Mouse (Mus musculus): Measurements from ENCODE around the gene Npb.
A peak's percentile ranks its signal among the peaks of the same experiment; 100 is the strongest.
"Not testable (repeated sequence)": the region's sequence is repeated elsewhere in the genome, so short reads cannot be mapped to it uniquely, and the experiment has no call there.

Gene Npb

DNA sequence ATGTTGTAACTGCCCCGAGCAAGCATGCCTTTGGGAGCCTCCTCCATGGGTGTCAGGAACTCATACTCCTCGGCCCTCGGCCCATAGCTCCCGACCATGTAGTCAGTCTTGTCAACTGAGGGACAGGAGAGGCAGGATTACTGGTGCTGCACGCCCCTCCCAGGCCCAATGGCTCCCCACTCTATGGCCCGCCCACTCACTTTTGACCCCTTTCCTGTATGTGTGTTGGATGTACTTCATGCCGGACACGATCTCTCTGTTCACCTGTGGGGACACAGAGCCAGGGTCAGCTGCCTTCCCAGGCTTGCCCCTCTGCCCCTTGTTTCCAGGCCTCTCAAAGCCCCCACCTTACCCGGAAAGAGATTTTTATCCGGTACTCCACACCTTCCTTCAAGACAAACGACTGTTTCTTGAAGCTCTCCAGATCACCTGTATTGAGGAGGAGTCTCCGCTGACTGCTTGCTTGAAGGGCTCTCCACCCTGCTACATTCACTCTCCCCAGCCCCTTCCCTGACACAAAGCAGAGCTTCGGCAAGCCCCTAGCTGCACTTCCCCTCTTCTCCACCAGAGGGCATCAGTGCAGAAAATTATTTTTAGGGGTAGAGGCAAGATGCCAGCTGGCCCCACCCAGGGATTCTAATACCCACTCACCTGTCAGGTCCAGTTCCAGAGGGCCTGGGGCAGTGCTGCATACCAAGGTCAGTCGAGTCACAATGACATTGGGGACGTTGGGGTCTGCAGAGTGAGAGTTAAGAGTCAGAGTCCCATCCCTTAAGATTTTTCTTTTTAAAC lies 28.8 kb upstream of the Npb start:
- peak; percentile 68 for DNase-seq (ENCODE audit: low read depth, low spot score)

DNA sequence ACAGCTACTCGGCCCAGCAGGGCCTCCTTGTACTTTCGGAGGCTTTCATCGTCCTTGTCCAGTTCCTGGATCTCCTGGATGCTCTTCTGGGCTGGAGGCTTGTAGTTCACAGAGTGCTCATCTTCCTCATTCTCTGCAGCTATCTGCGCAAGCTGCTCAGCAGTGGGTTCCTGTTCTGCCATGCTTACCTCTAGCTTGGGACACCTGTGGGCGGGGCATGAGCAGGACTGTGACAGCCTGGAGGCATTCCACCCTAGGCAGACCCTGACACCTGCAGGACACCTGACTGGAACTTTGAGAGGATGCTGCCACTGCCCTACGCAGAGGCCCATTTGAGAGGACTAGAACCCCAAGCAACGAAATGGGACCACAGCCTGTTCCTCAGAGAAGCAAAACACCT lies 28.1 kb upstream of the Npb start:
- no peak for DNase-seq (ENCODE audit: low read depth, low spot score)

DNA sequence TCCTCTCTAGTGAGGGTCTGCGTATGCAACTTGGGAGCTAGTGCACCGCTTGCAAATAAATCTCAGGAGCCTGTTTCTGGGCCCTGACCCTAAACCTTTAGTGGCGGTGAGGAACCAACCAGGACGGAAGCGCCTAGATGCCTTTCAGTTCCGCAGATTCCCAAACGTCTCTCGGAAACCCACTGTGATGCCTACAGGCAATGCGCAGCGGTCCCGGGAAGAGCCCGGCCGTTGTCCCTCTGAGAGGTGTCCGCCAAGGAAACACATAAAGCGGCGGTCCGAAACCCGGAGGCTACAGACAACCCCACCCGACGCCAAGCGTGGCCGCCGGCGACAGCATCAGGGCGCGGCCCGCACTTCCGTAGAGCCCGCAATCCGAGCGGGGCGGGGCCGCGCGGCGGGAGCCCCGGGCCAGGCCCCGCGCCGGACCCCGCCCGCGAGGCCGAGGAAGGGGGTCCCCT lies 27.4 kb upstream of the Npb start:
- no peak for DNase-seq (ENCODE audit: low read depth, low spot score)

DNA sequence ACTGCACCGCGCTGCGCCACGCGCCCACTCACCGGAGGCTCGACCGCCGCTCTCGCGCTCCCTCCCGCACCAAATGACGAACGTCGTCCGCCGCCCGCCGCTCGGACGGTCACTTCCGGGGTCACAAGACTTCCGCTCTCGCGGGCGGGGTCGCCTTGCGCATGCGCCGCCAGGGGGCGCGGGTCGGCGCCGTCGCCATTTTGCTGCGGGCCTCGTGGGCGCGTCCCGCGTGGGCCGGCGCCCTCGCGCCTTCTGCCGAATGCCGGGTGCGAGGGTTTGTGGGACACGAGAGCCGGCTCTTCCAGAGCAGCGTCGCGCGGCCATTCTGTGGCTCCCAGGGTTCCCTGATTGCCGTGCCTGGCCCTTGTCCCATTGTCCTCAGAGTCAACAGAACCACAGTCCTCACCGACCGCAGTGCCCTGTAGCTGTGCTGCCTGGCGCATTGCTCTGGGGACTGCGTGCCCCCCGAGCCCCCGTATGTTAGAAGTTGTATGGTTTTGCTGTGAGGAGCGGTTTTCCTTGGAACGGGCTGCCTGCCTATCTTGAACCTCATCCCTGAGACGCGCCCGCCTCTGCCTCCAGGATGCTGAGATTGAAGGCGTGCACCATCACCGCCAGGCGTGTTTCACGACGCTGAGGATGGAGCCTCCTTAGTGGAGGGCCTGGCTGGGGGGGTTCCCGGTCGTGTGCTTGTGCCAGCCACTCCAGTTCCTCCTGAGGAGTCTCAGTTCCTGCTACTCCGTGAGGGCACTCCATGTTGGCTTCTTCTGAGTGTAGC lies 26.6 kb upstream of the Npb start, which contains the start of gene Arhgdia:
Gene Arhgdia, minus strand, starts transcription at position 135 of the 778 bp plus-strand sequence.
- DNase-seq (ENCODE audit: low read depth, low spot score): peak; percentile 71

DNA sequence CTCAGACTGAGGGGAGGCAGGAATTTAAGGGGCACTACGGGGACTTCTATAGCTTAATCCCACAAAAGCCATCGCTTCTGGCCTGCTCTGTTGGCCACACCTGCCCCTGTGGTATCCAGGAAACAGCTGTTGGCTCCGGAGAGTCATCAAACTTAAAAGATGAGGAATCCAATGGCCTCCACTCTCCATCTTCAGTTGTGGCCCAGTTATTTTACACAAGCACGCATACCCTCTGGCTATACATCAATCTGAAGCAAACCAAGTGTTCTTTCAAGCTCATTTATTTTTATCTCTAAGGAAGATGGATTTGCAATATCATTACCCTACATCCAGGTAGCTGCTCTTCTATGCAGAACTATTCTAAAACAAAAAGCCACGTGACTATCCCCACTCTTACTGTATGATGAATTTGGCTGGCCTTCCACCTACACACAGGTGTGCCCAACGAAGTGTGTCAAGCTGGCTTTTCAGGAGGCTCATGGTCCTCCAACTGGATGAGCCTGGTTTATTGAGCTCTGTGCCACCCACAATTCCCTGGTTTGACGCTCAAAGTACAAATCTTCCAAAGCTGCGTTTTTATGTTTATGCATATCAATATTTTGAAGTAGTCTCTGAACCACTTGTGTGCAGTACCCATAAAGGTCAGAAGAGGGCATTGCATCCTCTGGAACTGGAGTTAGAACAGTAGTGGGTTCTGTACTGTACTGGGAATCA lies 25.9 kb upstream of the Npb start:
- no peak for DNase-seq (ENCODE audit: low read depth, low spot score)

DNA sequence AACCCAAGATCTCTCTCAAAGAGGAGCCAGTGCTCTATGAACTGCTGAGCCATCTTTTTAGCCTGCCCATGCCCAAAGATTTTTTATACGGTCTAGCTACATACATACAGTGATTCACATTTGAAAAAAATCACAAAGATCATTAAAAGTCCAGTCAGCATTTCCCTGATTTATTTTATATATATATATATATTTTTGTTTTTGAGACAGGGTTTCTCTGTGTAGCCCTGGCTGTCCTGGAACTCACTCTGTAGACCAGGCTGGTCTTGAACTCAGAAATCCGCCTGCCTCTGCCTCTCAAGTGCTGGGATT lies 25.3 kb upstream of the Npb start:
- not testable (repeated sequence) for DNase-seq (ENCODE audit: low read depth, low spot score)

DNA sequence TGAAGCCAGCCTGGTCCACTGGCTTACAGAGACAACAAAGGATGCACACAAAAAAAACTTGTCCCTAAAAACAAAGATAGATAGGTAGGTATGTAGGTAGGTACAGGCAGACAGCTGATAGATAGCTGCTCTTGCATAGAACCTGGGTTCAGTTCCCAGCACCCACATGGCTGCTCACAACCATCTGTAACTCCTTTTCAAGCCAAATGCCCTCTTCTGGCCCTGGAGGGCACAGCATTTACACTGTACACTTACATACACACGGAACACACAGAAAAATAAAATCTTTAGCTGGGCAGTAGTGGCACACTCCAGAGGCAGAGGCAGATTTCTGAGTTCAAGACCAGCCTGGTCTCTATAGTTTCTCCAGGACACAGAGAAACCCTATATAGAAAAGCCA lies 24.3 kb upstream of the Npb start:
- no peak for DNase-seq (ENCODE audit: low read depth, low spot score)

DNA sequence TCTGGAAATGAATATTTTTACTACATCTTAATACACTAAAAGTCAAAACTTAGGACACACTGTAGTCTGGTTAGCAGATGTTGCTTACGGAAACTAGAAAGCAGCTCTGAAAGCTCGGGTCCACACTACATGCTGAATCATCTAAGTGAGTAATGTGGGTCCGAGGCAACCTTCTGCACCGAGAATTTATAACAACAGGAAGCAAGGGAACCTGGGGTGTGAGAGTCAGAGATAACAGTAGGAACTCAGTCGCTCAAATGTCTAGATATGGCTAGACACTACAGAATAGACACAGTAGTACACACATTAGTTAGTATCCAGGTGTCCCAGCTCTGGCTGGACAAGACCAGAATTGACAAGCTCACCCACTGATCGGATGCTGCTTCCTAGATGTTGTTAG lies 19.7 kb upstream of the Npb start:
- no peak for DNase-seq (ENCODE audit: low read depth, low spot score)

DNA sequence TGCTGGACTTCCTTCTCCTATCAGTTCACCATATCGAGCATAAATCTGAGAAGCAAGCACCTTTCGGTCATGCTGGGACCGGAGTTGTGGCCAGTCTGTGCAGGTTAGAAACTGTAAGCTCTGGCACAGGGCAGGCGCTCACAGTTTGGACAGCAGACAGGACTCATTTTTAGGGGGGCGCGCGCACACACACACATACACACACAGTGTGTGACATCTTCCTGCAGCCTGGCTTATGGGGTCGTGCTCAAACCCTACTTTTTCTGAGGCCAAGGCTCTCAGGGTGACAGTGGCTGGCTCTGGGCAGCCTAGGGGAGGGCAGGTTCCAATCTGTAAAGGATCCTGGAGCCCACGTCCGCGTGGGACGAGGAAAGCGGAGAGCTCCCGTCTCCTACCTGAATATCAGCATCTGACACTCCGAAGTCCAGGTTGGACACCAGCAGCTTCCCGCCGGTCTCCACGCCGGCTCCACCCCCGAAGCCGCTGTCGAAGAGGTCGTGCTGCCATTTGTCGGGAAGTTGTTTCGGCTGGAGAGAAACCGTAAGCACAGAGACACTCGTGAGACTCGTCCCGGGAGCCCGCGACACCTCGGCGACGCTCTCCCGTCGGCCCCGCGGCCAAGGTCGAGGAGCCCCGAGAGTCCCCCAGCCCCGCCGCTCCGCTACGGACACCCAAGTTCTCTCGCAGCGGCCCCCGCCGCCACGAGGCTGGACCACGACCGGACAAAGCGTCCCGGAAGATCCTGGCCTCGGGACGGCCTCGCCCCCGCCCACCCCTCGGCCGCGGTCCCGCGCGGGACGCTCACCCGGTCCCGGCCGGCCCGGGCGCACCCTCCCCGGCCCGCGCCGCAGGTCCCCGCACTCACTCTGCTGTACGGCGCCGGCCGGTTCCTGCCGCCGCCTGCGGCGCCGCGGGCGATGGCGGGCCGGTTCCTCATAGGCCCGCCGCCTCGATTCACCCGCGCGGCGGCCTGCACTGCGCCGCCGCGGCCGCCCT lies 10.7 kb upstream of the Npb start:
- no peak for DNase-seq (ENCODE audit: low read depth, low spot score)

DNA sequence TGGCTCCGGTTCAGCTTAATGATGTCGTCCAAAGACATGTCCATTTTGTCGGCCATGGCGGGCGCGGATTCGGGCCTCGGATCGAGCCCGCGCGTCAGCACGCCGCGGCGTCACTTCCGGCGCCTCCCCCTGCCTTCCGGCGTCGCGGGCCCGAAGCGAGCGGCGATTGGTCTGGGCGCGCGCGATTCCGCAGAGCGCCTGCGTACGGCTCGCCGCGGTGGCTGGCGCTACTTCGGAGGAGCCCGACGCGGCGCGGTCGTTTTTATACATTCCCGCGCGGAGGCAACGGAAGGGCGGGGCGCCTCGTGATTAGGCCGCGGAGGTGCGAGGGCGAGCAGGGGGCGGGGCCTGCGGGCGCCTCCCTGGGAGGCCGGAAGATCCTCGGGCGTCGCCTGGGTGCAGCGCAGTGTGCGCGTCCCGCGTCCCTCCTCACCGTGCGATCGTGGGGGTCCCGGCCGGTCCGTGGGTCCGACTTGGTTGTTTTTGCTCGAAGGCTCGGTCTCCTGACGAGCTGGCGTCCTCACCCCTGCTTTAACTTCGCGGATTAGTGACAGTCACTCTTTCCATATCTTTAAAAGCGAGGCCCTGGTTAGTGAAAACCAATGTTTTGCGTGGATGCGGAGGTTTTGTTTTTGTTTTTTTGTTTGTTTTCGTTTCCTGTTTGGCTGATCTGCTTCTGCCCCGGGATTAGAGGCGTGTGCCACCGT lies 9.8 kb upstream of the Npb start, which contains the start of the genes Alyref and Anapc11:
Gene Alyref, minus strand, starts transcription at position 83 of the 707 bp plus-strand sequence.
Gene Anapc11, plus strand, starts transcription at position 139 of the 707 bp plus-strand sequence.
- peak; percentile 97 for DNase-seq (ENCODE audit: low read depth, low spot score)

DNA sequence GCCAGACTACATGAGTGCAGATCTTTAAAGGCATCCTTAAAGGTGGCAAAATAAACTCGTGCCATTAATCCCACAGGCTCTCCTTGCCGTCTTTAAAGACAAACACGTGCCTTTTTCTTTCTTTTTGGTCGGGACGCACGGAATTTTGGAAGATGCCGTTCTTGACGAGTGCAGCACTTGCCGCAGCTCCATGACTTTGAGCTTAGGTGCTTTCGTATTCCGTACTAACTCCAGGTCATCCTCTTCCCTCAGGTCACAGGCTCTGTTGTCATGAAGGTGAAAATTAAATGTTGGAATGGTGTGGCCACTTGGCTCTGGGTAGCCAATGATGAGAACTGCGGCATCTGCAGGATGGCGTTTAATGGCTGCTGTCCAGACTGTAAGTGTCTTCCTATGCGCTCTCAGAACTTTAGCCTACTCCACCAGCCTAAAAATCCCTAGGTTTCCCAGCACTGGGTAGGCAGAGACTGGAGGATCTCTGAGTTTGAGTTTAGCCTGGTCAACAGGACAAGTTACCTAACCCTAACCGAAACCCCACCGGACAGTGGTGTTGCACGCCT lies 9.2 kb upstream of the Npb start:
- no peak for DNase-seq (ENCODE audit: low read depth, low spot score)

DNA sequence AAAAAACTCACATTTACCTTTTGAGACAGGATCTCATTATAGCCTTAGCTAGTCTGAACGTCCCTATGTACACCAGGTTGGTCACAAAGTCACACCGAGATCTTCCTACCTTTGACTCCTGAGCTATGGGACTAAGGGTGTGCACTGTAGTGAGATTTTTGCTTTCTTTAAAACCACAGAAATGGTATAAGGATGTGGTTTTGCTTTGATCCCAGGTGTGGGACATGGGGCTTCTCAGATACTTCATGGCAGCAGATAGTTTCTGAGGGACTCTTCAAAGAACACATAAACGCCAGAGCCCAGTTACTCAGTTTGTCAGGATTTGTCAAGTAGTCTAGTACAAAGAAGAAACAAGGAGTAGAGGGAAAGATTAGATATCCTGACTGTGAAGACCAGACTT lies 7.6 kb upstream of the Npb start:
- no peak for DNase-seq (ENCODE audit: low read depth, low spot score)

DNA sequence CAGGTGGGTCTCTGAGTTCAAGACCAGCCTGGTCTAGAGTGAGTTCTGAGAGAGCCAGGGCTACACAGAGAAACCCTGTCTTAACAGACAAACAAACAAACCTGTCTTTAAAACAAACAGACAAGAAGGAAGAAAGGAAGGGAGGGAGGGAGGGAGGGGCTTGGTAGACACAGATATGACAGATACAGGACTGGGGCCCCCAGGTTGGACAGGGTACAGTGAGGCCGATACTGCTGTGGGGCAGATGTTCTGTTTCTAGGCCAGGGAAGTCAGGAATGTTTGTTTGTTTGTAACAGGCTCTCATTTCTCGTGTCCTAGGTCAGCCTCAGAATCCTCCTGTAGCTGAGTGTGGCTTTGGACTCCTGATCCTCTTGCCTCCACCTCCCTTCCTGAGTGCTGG lies 4.7 kb upstream of the Npb start:
- no peak for DNase-seq (ENCODE audit: low read depth, low spot score)

DNA sequence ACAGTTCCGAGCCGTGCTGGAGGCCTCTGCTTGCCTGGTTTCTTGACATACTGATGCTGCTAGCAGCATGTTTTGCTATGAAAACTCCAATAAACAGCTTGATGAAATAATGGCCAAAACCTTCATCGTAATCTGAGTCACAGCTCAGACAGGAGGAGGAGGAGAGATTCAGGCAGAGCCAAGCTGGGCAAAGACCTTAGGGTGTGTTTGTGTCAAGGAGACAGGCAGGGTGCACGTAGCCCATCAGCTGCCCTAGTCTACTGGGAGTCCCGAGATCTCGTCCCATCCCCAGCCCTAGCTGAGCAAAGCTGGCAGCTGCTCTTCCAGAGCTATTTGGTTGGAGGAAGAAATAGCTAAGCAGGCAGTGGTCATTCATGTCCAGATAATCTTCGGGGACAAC lies 2.6 kb upstream of the Npb start:
- no peak for DNase-seq (ENCODE audit: low read depth, low spot score)

DNA sequence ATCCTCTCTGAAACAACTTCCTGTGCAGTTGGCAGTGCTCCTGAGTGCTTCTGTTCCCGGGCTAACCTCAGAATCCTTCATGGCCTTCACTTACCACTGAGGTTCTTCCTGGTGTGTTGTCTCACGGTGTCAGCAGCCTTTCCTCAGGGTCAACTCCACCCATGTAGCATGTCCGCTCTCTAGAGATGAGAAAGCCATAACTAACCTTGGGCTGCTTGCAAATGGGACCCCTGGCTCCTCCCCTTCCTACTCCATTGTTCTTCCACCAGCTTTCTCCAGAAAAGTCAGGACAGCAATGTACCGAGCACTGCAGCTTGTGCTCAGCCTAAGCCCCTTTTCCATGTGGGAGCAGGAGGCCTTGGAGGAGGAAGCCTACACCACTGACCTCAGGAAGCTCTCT lies 1.5 kb upstream of the Npb start:
- no peak for DNase-seq (ENCODE audit: low read depth, low spot score)

DNA sequence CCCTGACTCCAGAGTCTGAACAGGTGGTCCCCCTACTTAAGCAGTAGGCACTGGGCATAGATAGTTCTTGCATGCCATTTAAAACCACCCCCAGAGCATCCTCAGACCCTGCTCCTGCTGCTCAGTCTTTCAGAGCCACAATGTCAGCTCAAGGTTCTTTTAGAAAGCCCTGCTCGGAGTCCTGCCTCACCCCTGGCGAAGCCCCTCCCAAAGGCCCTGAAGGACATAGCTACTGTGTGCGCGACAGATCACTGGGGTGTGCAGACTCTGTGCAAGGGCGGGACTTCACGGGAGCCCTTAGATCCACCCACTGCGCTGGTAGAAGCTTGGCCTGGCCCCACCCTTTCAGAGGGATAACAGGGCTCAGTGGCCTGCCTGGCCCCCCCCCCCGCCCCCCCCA lies 973 bp downstream of the Npb start:
- DNase-seq (ENCODE audit: low read depth, low spot score): no peak

DNA sequence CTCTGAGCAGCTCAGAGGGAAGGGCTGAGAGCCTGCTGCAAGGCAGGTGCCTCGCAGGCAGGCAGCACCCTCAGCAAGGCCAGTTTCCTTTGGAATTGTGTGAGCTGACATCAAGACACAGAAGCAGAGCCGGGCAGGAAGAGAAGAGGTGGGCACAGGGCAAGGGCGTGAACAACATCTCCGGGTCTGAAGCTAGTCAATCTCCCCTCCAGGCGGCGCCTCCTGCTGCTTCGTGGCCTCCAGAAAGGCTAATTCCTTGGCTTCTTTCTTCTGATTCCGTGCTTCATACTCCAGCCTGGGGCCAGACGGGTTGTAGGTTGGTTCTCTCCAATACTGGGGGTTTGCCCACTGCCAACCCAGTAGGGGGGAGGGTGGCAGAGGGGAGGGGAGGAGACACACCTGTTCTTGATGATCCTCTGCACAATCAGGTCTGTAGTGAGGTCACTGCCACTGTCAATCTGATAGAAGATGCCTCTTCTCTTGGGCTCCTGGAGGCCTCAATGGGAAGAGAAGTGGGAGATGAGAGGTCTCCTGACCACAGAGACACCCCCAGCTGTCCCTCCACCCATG lies 2.3 kb downstream of the Npb start:
- DNase-seq (ENCODE audit: low read depth, low spot score): no peak

DNA sequence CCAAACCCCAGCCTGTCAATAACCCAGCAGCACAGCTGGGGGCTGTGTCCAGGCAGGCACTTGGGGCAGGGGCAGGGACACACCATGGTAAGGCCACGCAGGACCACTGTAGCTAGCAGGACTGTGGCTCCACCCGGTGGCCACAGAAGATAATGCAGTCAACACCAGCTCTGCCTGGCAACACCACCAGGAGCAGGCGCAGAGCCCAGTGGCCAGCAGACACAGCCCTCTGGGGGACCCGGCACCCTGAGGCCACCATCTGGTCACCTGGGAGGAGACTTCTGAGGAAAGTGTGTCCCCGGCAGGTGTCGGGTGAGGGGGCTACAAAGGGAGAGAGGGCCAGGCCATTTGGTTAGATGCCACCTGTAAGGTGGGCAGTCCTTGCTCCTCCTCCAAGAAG lies 4.5 kb downstream of the Npb start:
- DNase-seq (ENCODE audit: low read depth, low spot score): no peak

DNA sequence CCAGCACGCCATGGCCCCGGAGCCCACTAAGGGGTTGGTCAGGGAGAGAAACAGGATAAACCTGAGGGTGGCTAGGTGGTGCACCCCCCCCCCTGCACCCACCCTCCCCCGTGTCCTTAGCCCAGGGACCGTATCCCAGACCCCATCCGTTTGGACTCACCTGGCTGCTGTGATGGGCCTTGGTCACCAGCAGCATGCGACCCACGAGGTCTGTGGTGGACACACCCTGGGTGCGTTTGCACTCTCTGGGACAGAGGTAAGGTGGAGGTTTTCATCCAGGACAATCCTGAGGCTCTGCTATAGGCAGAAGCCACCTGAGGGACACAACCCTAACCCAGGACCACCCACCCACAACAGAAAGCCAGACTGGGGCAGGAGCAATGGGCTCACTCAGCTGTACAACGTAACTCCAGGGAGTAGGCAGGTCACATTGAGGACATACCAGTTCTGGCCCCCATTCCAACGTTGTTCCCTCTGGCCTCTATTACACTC lies 5.2 kb downstream of the Npb start:
- DNase-seq (ENCODE audit: low read depth, low spot score): no peak

DNA sequence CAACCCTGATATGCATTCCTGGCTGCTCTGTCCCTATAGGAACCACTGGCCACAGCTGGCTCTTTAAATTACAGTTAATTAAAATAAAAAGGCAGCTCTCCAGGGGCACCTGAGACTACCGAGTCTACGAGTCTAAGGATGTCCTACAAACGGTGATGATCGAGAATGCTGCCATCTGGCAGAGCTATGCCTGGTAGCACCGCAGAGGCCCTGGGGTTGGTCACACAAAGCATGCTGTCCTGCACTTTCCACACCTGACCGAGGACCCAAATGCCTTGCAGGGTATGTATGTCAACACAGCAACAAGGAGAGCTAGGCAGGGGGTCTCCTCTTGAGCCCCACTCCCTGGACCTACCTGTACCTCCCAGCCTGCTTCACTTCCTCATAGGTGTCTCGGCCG lies 5.7 kb downstream of the Npb start:
- DNase-seq (ENCODE audit: low read depth, low spot score): no peak
